Mouse (Mus musculus) spleen, postnatal 10 days (tissue): ENCODE data around the gene Coq8a.
A peak's percentile ranks its signal among the peaks of the same experiment; 100 is the strongest.

Experiments used
- DNase-seq, 2 experiments: peaks; one replicate each; pipeline ENCODE4 v3.0.0; 2021 to 2022; ENCODE audit warnings: low spot score in 2 of 2

Coq8a gene

GRCm38 (mm10) chr1:180118233-180118632 lies 81.2 kb downstream of the Coq8a start:
- DNase-seq = no peak

- peak in 1 of 2 experiments; percentile 49 for DNase-seq
Measured at GRCm38 (mm10) chr1:180116525-180116924, 82.9 kb downstream of the Coq8a start.
